10 mouse cellular contexts compared by ENCODE assay signal in the genomic region with DNA sequence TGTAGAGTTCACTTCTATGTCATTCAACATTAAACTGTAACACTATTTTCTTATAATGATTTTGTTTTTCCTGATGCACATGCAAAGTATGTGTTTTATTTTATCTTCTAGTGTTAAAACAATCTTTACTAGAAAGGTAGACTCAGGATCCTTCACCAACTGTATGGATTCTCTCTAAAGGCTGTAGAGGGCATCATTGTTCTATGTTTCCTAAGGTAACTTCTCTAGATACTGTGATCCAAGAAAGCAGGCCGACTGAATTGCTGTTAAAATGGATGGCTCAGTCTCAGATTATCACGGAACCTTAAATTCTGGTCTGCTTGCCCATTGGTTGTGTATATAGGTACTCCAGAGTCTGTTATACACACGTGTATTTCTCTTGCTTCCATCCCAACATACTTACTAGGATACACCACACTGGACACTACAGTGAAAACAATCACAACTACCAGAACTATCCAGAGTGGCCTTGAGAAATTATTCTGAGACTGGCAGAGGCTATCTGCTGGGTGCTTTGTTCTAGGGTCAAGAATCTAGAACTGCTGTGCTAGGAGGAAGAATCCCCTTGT. TPM values are rescaled to one million over a fixed set of nuclear protein-coding genes. Genes with fewer than 3 reads are reported as not detected.
DNase-seq lines count a peak whose midpoint lies in the region; ATAC-seq and TF ChIP-seq lines count a peak whose summit lies in the region.
"Had no signal": no experiment of that assay in that cellular context is flagged by ENCODE, and none has a peak within 500 bp of the region (broad histone marks: within the 10 kb centered on the region; RNA-seq: fewer than 3 reads in every experiment).

No protein-coding gene starts in this region.

- H3K4me3 ChIP-seq in heart, embryonic 16.5 days (ENCODE audit: low read length) = no peak overlapping the region
- H3K4me3 ChIP-seq in heart, embryonic 12.5 days = no peak overlapping the region
- H3K4me3 ChIP-seq in midbrain, embryonic 14.5 days (replicated peaks; ENCODE audit: low read depth, low read length) = no peak overlapping the region
- H3K4me3 ChIP-seq in midbrain, embryonic 10.5 days = no peak overlapping the region
- no peak overlapping the region for H3K4me3 ChIP-seq in hindbrain, postnatal 0 days (ENCODE audit: low read length)
- H3K4me3 ChIP-seq in thymus, adult 2 months (ENCODE audit: control insufficient read depth, insufficient read depth, low read length) = no peak overlapping the region

- no peak for TF ChIP-seq POLR2A in thymus, adult 2 months (IDR thresholded peaks at IDR 0.05; ENCODE audit: control insufficient read depth, extremely low read depth, insufficient read depth, low read length, poor library complexity)

- peaks cover 10% of the 10 kb centered on the region for H3K4me1 ChIP-seq in heart, embryonic 16.5 days (ENCODE audit: control insufficient read depth, insufficient read depth, low read length)
- peaks cover 11% of the 10 kb centered on the region for H3K4me1 ChIP-seq in heart, embryonic 12.5 days (replicated peaks)
- H3K4me1 ChIP-seq in midbrain, embryonic 14.5 days (ENCODE audit: control insufficient read depth, insufficient read depth, low read length) = no peaks in the 10 kb centered on the region
- H3K4me1 ChIP-seq in midbrain, embryonic 10.5 days = peaks cover 45% of the 10 kb centered on the region
- 0 out of 2 replicates have a peak, but pooled peaks cover 6% of the 10 kb centered on the region for H3K4me1 ChIP-seq in hindbrain, postnatal 0 days (ENCODE audit: insufficient read depth, low read length)
- H3K4me1 ChIP-seq in thymus, adult 2 months (replicated peaks; ENCODE audit: control insufficient read depth, insufficient read depth, low read length) = no peaks in the 10 kb centered on the region

- H3K27ac ChIP-seq in heart, embryonic 16.5 days (ENCODE audit: low read length) = no peak overlapping the region
- no peak overlapping the region for H3K27ac ChIP-seq in heart, embryonic 12.5 days (ENCODE audit: poor library complexity, severe bottlenecking)
- H3K27ac ChIP-seq in midbrain, embryonic 14.5 days (replicated peaks; ENCODE audit: low read depth, low read length) = no peak overlapping the region
- no peak overlapping the region for H3K27ac ChIP-seq in midbrain, embryonic 10.5 days (replicated peaks)
- no peak overlapping the region for H3K27ac ChIP-seq in hindbrain, postnatal 0 days
- no peak overlapping the region for H3K27ac ChIP-seq in thymus, adult 2 months (ENCODE audit: control insufficient read depth, insufficient read depth, low read length)

- H3K4me2 ChIP-seq in heart, embryonic 16.5 days (ENCODE audit: low read depth, low read length) = no peak overlapping the region
- no peak overlapping the region for H3K4me2 ChIP-seq in heart, embryonic 12.5 days
- no peak overlapping the region for H3K4me2 ChIP-seq in midbrain, embryonic 14.5 days (ENCODE audit: low read length)
- H3K4me2 ChIP-seq in hindbrain, postnatal 0 days (ENCODE audit: low read depth, low read length) = no peak overlapping the region

- peak; percentile 74 for TF ChIP-seq CTCF in hindbrain, postnatal 0 days (IDR thresholded peaks at IDR 0.05; ENCODE audit: low read depth)
- no peak for TF ChIP-seq CTCF in thymus, adult 2 months (IDR thresholded peaks at IDR 0.05; ENCODE audit: borderline replicate concordance, control insufficient read depth, extremely low read depth, insufficient read depth, low read length, poor library complexity)

- H3K27me3 ChIP-seq in heart, embryonic 16.5 days (ENCODE audit: control insufficient read depth, insufficient read depth, low read length) = no peaks in the 10 kb centered on the region
- no peaks in the 10 kb centered on the region for H3K27me3 ChIP-seq in heart, embryonic 12.5 days (replicated peaks)
- H3K27me3 ChIP-seq in midbrain, embryonic 14.5 days (ENCODE audit: control insufficient read depth, insufficient read depth, low read length) = no peaks in the 10 kb centered on the region
- H3K27me3 ChIP-seq in midbrain, embryonic 10.5 days (ENCODE audit: low read depth, poor library complexity, severe bottlenecking) = no peaks in the 10 kb centered on the region
- no peaks in the 10 kb centered on the region for H3K27me3 ChIP-seq in hindbrain, postnatal 0 days (ENCODE audit: insufficient read depth, low read length)
- H3K27me3 ChIP-seq in thymus, adult 2 months (ENCODE audit: control insufficient read depth, insufficient read depth, low read length) = no peaks in the 10 kb centered on the region

- H3K9me3 ChIP-seq in heart, embryonic 16.5 days (replicated peaks; ENCODE audit: control insufficient read depth, low read length) = no peaks in the 10 kb centered on the region
- no peaks in the 10 kb centered on the region for H3K9me3 ChIP-seq in heart, embryonic 12.5 days (replicated peaks)
- no peaks in the 10 kb centered on the region for H3K9me3 ChIP-seq in midbrain, embryonic 14.5 days (ENCODE audit: control insufficient read depth, low read length)
- no peaks in the 10 kb centered on the region for H3K9me3 ChIP-seq in midbrain, embryonic 10.5 days (replicated peaks)
- no peaks in the 10 kb centered on the region for H3K9me3 ChIP-seq in hindbrain, postnatal 0 days (ENCODE audit: low read length)

- no peak overlapping the region for H3K9ac ChIP-seq in heart, embryonic 16.5 days (ENCODE audit: low read length)
- no peak overlapping the region for H3K9ac ChIP-seq in heart, embryonic 12.5 days
- no peak overlapping the region for H3K9ac ChIP-seq in midbrain, embryonic 14.5 days (replicated peaks; ENCODE audit: low read length)
- no peak overlapping the region for H3K9ac ChIP-seq in hindbrain, postnatal 0 days (replicated peaks; ENCODE audit: low read length)

- ATAC-seq in heart, embryonic 16.5 days (replicated peaks; ENCODE audit: extremely low read depth, insufficient read depth, low FRiP score) = 0 out of 2 replicates have a peak, but pooled peaks have one; percentile 42
- ATAC-seq in heart, embryonic 12.5 days (ENCODE audit: insufficient number of reproducible peaks, low FRiP score) = no peak
- peak; percentile 41; the same call in 1 of the 2 replicates for ATAC-seq in midbrain, embryonic 14.5 days (ENCODE audit: low FRiP score, low TSS enrichment)
- peak; percentile 81; the same call in 1 of the 2 replicates for ATAC-seq in hindbrain, postnatal 0 days
- no peak for ATAC-seq in CD4-positive, CD25-positive, alpha-beta regulatory T cell, adult 4 months

- 34% methylated on average over 3 of the region's 3 CpGs for WGBS in heart, embryonic 16.5 days
- 48% methylated on average over 3 of the region's 3 CpGs for WGBS in heart, embryonic 12.5 days
- WGBS in midbrain, embryonic 14.5 days = 35% methylated on average over 3 of the region's 3 CpGs
- 60% methylated on average over 3 of the region's 3 CpGs for whole genome bisulfite sequencing in midbrain, embryonic 10.5 days
- 24% methylated on average over 3 of the region's 3 CpGs for WGBS in hindbrain, postnatal 0 days
- 80% methylated on average over 3 of the region's 3 CpGs for WGBS in thymus, adult 2 months

- peak; percentile 81 for DNase-seq in midbrain, embryonic 14.5 days
- DNase-seq in midbrain, embryonic 10.5 days (ENCODE audit: low spot score) = no peak
- DNase-seq in hindbrain, postnatal 0 days (ENCODE audit: low spot score) = peak; percentile 83
- peak; percentile 41 for DNase-seq in telencephalon, adult 2 months (ENCODE audit: low read depth, low spot score)
- no peak for DNase-seq in thymus, adult 2 months
- DNase-seq: kidney, postnatal 25 days had no signal

- no peaks in the 10 kb centered on the region for H3K36me3 ChIP-seq in heart, embryonic 16.5 days (ENCODE audit: control insufficient read depth, insufficient read depth)
- no peaks in the 10 kb centered on the region for H3K36me3 ChIP-seq in heart, embryonic 12.5 days
- H3K36me3 ChIP-seq in midbrain, embryonic 14.5 days (ENCODE audit: control insufficient read depth, insufficient read depth, low read length) = no peaks in the 10 kb centered on the region
- H3K36me3 ChIP-seq in midbrain, embryonic 10.5 days = no peaks in the 10 kb centered on the region
- H3K36me3 ChIP-seq in hindbrain, postnatal 0 days (ENCODE audit: insufficient read depth, low read length) = no peaks in the 10 kb centered on the region
- H3K36me3 ChIP-seq in thymus, adult 2 months (ENCODE audit: control insufficient read depth, insufficient read depth, low read length) = no peaks in the 10 kb centered on the region

RNA-seq across cellular contexts. Expression of gene AL731706.1, which starts 23.2 kb away (rescaled TPM):
- polyA plus RNA-seq in heart, embryonic 16.5 days (2015; fragmentation: Nextera tagmentation; extraction: Ambion mirVana) = 39.1 and 39.5 TPM in 2 replicates
- 35.9 and 39.1 TPM in 2 replicates for polyA plus RNA-seq in heart, embryonic 12.5 days (2016; fragmentation: Nextera tagmentation; extraction: Ambion mirVana)
- 15.3 and 22.4 TPM in 2 replicates for polyA plus RNA-seq in midbrain, embryonic 14.5 days (2014; fragmentation: Nextera tagmentation; extraction: Ambion mirVana)
- 25.8 and 30.3 TPM in 2 replicates for polyA plus RNA-seq in midbrain, embryonic 10.5 days (2016; fragmentation: Nextera tagmentation; extraction: Ambion mirVana)
- 8.3 and 14.2 TPM in 2 replicates for total RNA-seq in hindbrain, postnatal 0 days (2014; rRNA removed)
- 19.4 and 20.6 TPM in 2 replicates for polyA plus RNA-seq in hindbrain, postnatal 0 days (2015; fragmentation: Nextera tagmentation; extraction: Ambion mirVana)
- polyA plus RNA-seq in CD4-positive, CD25-positive, alpha-beta regulatory T cell, adult 4 months (2017; shearing (Covaris generic)) = 10 to 100 TPM in 1 of 2 experiments, 1 to 10 TPM in 1; 4.0 to 21.0 TPM
- 7.5 and 8.0 TPM in 2 replicates for polyA plus RNA-seq in thymus, adult 2 months (2012; rRNA removed)

RNA-seq across cellular contexts. Expression of gene Mkks, which starts 23.2 kb away (rescaled TPM):
- polyA plus RNA-seq in heart, embryonic 16.5 days (2015; fragmentation: Nextera tagmentation; extraction: Ambion mirVana) = 22.7 and 24.1 TPM in 2 replicates
- 18.5 and 20.3 TPM in 2 replicates for polyA plus RNA-seq in heart, embryonic 12.5 days (2016; fragmentation: Nextera tagmentation; extraction: Ambion mirVana)
- 10.5 and 13.8 TPM in 2 replicates for polyA plus RNA-seq in midbrain, embryonic 14.5 days (2014; fragmentation: Nextera tagmentation; extraction: Ambion mirVana)
- 14.0 and 16.4 TPM in 2 replicates for polyA plus RNA-seq in midbrain, embryonic 10.5 days (2016; fragmentation: Nextera tagmentation; extraction: Ambion mirVana)
- total RNA-seq in hindbrain, postnatal 0 days (2014; rRNA removed) = 6.4 and 9.4 TPM in 2 replicates
- polyA plus RNA-seq in hindbrain, postnatal 0 days (2015; fragmentation: Nextera tagmentation; extraction: Ambion mirVana) = 6.4 and 10.5 TPM in 2 replicates
- 10 to 100 TPM; 12.2 to 23.3 TPM for polyA plus RNA-seq in CD4-positive, CD25-positive, alpha-beta regulatory T cell, adult 4 months (2017; shearing (Covaris generic))
- polyA plus RNA-seq in thymus, adult 2 months (2012; rRNA removed) = 3.8 and 4.6 TPM in 2 replicates

RNA-seq across cellular contexts. Expression of gene Slx4ip, which starts 23.4 kb away (rescaled TPM):
- 3.7 and 4.3 TPM in 2 replicates for polyA plus RNA-seq in heart, embryonic 16.5 days (2015; fragmentation: Nextera tagmentation; extraction: Ambion mirVana)
- 4.9 and 5.2 TPM in 2 replicates for polyA plus RNA-seq in heart, embryonic 12.5 days (2016; fragmentation: Nextera tagmentation; extraction: Ambion mirVana)
- 12.7 and 13.8 TPM in 2 replicates for polyA plus RNA-seq in midbrain, embryonic 14.5 days (2014; fragmentation: Nextera tagmentation; extraction: Ambion mirVana)
- 9.8 and 10.7 TPM in 2 replicates for polyA plus RNA-seq in midbrain, embryonic 10.5 days (2016; fragmentation: Nextera tagmentation; extraction: Ambion mirVana)
- 7.0 and 7.3 TPM in 2 replicates for total RNA-seq in hindbrain, postnatal 0 days (2014; rRNA removed)
- 8.1 TPM in 2 replicates for polyA plus RNA-seq in hindbrain, postnatal 0 days (2015; fragmentation: Nextera tagmentation; extraction: Ambion mirVana)
- polyA plus RNA-seq in CD4-positive, CD25-positive, alpha-beta regulatory T cell, adult 4 months (2017; shearing (Covaris generic)) = 1 to 10 TPM; 5.4 to 6.2 TPM
- polyA plus RNA-seq in thymus, adult 2 months (2012; rRNA removed) = 1.0 and 1.4 TPM in 2 replicates

RNA-seq across cellular contexts. Expression of gene AL731706.2, which starts 28.9 kb away (rescaled TPM):
- 46.3 and 51.4 TPM in 2 replicates for polyA plus RNA-seq in heart, embryonic 16.5 days (2015; fragmentation: Nextera tagmentation; extraction: Ambion mirVana)
- polyA plus RNA-seq in heart, embryonic 12.5 days (2016; fragmentation: Nextera tagmentation; extraction: Ambion mirVana) = 33.9 and 35.2 TPM in 2 replicates
- polyA plus RNA-seq in midbrain, embryonic 14.5 days (2014; fragmentation: Nextera tagmentation; extraction: Ambion mirVana) = 20.3 and 29.9 TPM in 2 replicates
- polyA plus RNA-seq in midbrain, embryonic 10.5 days (2016; fragmentation: Nextera tagmentation; extraction: Ambion mirVana) = 24.1 and 26.6 TPM in 2 replicates
- not detected in 2 replicates for total RNA-seq in hindbrain, postnatal 0 days (2014; rRNA removed)
- polyA plus RNA-seq in hindbrain, postnatal 0 days (2015; fragmentation: Nextera tagmentation; extraction: Ambion mirVana) = 18.2 and 21.4 TPM in 2 replicates
- 10 to 100 TPM in 1 of 2 experiments, not detected in 1; 12.9 TPM for polyA plus RNA-seq in CD4-positive, CD25-positive, alpha-beta regulatory T cell, adult 4 months (2017; shearing (Covaris generic))
- polyA plus RNA-seq in thymus, adult 2 months (2012; rRNA removed) = not detected in 2 replicates
- polyA plus RNA-seq: frontal cortex, adult 2 months had no signal

Comparison
In these comparisons a context has a peak if more than half of its experiments do, and no peak if none do; other contexts are left out.
1. ATAC-seq: peak in heart, embryonic 16.5 days (single experiment), midbrain, embryonic 14.5 days (single experiment) and hindbrain, postnatal 0 days (single experiment); none in heart, embryonic 12.5 days (single experiment) and CD4-positive, CD25-positive, alpha-beta regulatory T cell, adult 4 months (single experiment).
2. DNase-seq: peak in midbrain, embryonic 14.5 days (single experiment), hindbrain, postnatal 0 days (single experiment) and telencephalon, adult 2 months (single experiment); none in midbrain, embryonic 10.5 days (single experiment) and thymus, adult 2 months (single experiment).